ENCODE assay signal across 8 mouse cellular contexts in genomic region chr1:170908341-170908740, GRCm38 (mm10). TPM values are rescaled to one million over a fixed set of nuclear protein-coding genes. Genes with fewer than 3 reads are reported as not detected.
DNase-seq lines count a peak whose midpoint lies in the region; ATAC-seq and TF ChIP-seq lines count a peak whose summit lies in the region.

No protein-coding gene starts in this region.

- TF ChIP-seq POLR2A in kidney, adult 2 months (IDR thresholded peaks at IDR 0.05; ENCODE audit: low read depth, low read length), result no peak
- no peak for TF ChIP-seq POLR2A in brain, embryonic 14.5 days (IDR thresholded peaks at IDR 0.05; ENCODE audit: borderline replicate concordance, extremely low read depth, insufficient read depth, insufficient read length, poor library complexity, severe bottlenecking)

- no peak overlapping the region for H3K27ac ChIP-seq in kidney, adult 2 months (ENCODE audit: insufficient read depth, low read depth, low read length)
- H3K27ac ChIP-seq in forebrain, embryonic 11.5 days (ENCODE audit: low read depth, low read length), result no peak overlapping the region
- H3K27ac ChIP-seq in liver, embryonic 13.5 days, result no peak overlapping the region
- H3K27ac ChIP-seq in stomach, embryonic 15.5 days, result no peak overlapping the region

- H3K4me1 ChIP-seq in kidney, adult 2 months (ENCODE audit: control insufficient read depth, insufficient read depth, low read length), result peaks cover 3% of the 10 kb centered on the region; the same call in 1 of the 2 replicates
- H3K4me1 ChIP-seq in forebrain, embryonic 11.5 days (replicated peaks; ENCODE audit: control insufficient read depth, insufficient read depth, low read length), result peaks cover 2% of the 10 kb centered on the region; the same call in 1 of the 2 replicates
- H3K4me1 ChIP-seq in liver, embryonic 13.5 days (replicated peaks), result peaks cover 14% of the 10 kb centered on the region
- H3K4me1 ChIP-seq in stomach, embryonic 15.5 days, result peaks cover 16% of the 10 kb centered on the region

- peak; percentile 71 for ATAC-seq in forebrain, embryonic 11.5 days (replicated peaks; ENCODE audit: low FRiP score)
- ATAC-seq in liver, embryonic 13.5 days (ENCODE audit: low read depth), result no peak
- no peak for ATAC-seq in stomach, embryonic 15.5 days (ENCODE audit: insufficient read depth, low FRiP score, low read depth)

- no peak for TF ChIP-seq CTCF in kidney, adult 2 months (conservative IDR thresholded peaks at IDR 0.05; ENCODE audit: insufficient read depth, insufficient read length, low read depth, low read length)
- TF ChIP-seq CTCF in brain, embryonic 14.5 days (IDR thresholded peaks at IDR 0.05; ENCODE audit: borderline replicate concordance, extremely low read depth, insufficient read depth, insufficient read length), result no peak

- no peaks in the 10 kb centered on the region for H3K36me3 ChIP-seq in kidney, adult 2 months (ENCODE audit: control insufficient read depth, insufficient read depth, low read length)
- H3K36me3 ChIP-seq in forebrain, embryonic 11.5 days (ENCODE audit: control insufficient read depth, insufficient read depth, low read length), result no peaks in the 10 kb centered on the region
- H3K36me3 ChIP-seq in liver, embryonic 13.5 days, result no peaks in the 10 kb centered on the region
- H3K36me3 ChIP-seq in stomach, embryonic 15.5 days, result no peaks in the 10 kb centered on the region

- 5% methylated on average over 21 of the region's 21 CpGs for WGBS in kidney, adult 2 months
- 4% methylated on average over 21 of the region's 21 CpGs for WGBS in forebrain, embryonic 11.5 days
- WGBS in liver, embryonic 13.5 days (ENCODE audit: insufficient replicate concordance), result 11% methylated on average over 21 of the region's 21 CpGs
- 4% methylated on average over 21 of the region's 21 CpGs for WGBS in stomach, embryonic 15.5 days

- no peak overlapping the region; the same call in 1 of the 2 replicates for H3K9ac ChIP-seq in forebrain, embryonic 11.5 days (ENCODE audit: low read length)
- H3K9ac ChIP-seq in liver, embryonic 13.5 days, result no peak overlapping the region
- no peak overlapping the region for H3K9ac ChIP-seq in stomach, embryonic 15.5 days

- H3K9me3 ChIP-seq in forebrain, embryonic 11.5 days (ENCODE audit: control insufficient read depth, low read length), result no peaks in the 10 kb centered on the region
- no peaks in the 10 kb centered on the region for H3K9me3 ChIP-seq in liver, embryonic 13.5 days (replicated peaks)
- H3K9me3 ChIP-seq in stomach, embryonic 15.5 days, result no peaks in the 10 kb centered on the region

- peak overlapping the region; percentile 92 for H3K4me2 ChIP-seq in forebrain, embryonic 11.5 days (ENCODE audit: low read depth, low read length, severe bottlenecking)
- peak overlapping the region; percentile 63 for H3K4me2 ChIP-seq in liver, embryonic 13.5 days
- H3K4me2 ChIP-seq in stomach, embryonic 15.5 days, result peak overlapping the region; percentile 78

- H3K4me3 ChIP-seq in kidney, adult 2 months (ENCODE audit: insufficient read depth, low read depth, low read length), result peak overlapping the region; percentile 32; the same call in 1 of the 2 replicates
- H3K4me3 ChIP-seq in forebrain, embryonic 11.5 days (ENCODE audit: low read depth, low read length), result peak overlapping the region; percentile 52
- peak overlapping the region; percentile 48 for H3K4me3 ChIP-seq in liver, embryonic 13.5 days (replicated peaks)
- peak overlapping the region; percentile 37 for H3K4me3 ChIP-seq in stomach, embryonic 15.5 days (replicated peaks)

- peaks cover 2% of the 10 kb centered on the region for H3K27me3 ChIP-seq in kidney, adult 2 months (replicated peaks; ENCODE audit: control insufficient read depth, insufficient read depth, low read length)
- H3K27me3 ChIP-seq in forebrain, embryonic 11.5 days (ENCODE audit: control insufficient read depth, insufficient read depth, low read length), result peaks cover 28% of the 10 kb centered on the region
- peaks cover 64% of the 10 kb centered on the region for H3K27me3 ChIP-seq in liver, embryonic 13.5 days
- H3K27me3 ChIP-seq in stomach, embryonic 15.5 days (replicated peaks), result peaks cover 26% of the 10 kb centered on the region

- DNase-seq in kidney, adult 2 months, result no peak
- DNase-seq in kidney, adult 8-10 months, result no peak
- DNase-seq in brain, embryonic 14.5 days (ENCODE audit: low read depth), result peak; percentile 29
- peak; percentile 61 for DNase-seq in forebrain, embryonic 11.5 days (ENCODE audit: low spot score)
- DNase-seq in liver, embryonic 13.5 days, result no peak
- DNase-seq in right cerebral cortex, postnatal 14 days, result no peak
- no peak for DNase-seq in Muller cell, postnatal 12 days (ENCODE audit: inconsistent ontology term)

RNA-seq across cellular contexts. Expression of gene Fcrlb, which starts 4.4 kb away (rescaled TPM):
- 0.31 and 0.54 TPM in 2 replicates for polyA plus RNA-seq in kidney, adult 2 months (2012; rRNA removed)
- 0.37 and 0.44 TPM in 2 replicates for polyA plus RNA-seq in brain, embryonic 14.5 days (2012; rRNA removed)
- not detected in 2 replicates for polyA plus RNA-seq in forebrain, embryonic 11.5 days (2014; fragmentation: Nextera tagmentation; extraction: Ambion mirVana)
- polyA plus RNA-seq in liver, embryonic 13.5 days (2015; fragmentation: Nextera tagmentation; extraction: Ambion mirVana), result not detected in 2 replicates
- polyA plus RNA-seq in stomach, embryonic 15.5 days (2015; fragmentation: Nextera tagmentation; extraction: Ambion mirVana), result 0.17 TPM in 1 of 2 replicates, not detected in the other

RNA-seq across cellular contexts. Expression of gene Fcrla, which starts 19.0 kb away (rescaled TPM):
- 0.71 and 6.4 TPM in 2 replicates for polyA plus RNA-seq in kidney, adult 2 months (2012; rRNA removed)
- not detected in 2 replicates for polyA plus RNA-seq in brain, embryonic 14.5 days (2012; rRNA removed)
- not detected in 2 replicates for polyA plus RNA-seq in forebrain, embryonic 11.5 days (2014; fragmentation: Nextera tagmentation; extraction: Ambion mirVana)
- 0.24 and 0.36 TPM in 2 replicates for polyA plus RNA-seq in liver, embryonic 13.5 days (2015; fragmentation: Nextera tagmentation; extraction: Ambion mirVana)
- 0.21 and 0.23 TPM in 2 replicates for polyA plus RNA-seq in stomach, embryonic 15.5 days (2015; fragmentation: Nextera tagmentation; extraction: Ambion mirVana)

RNA-seq across cellular contexts. Expression of gene Dusp12, which starts 23.0 kb away (rescaled TPM):
- 13.8 and 18.8 TPM in 2 replicates for polyA plus RNA-seq in kidney, adult 2 months (2012; rRNA removed)
- polyA plus RNA-seq in brain, embryonic 14.5 days (2012; rRNA removed), result 41.5 and 43.8 TPM in 2 replicates
- polyA plus RNA-seq in forebrain, embryonic 11.5 days (2014; fragmentation: Nextera tagmentation; extraction: Ambion mirVana), result 28.7 and 29.3 TPM in 2 replicates
- polyA plus RNA-seq in liver, embryonic 13.5 days (2015; fragmentation: Nextera tagmentation; extraction: Ambion mirVana), result 23.8 TPM in 2 replicates
- polyA plus RNA-seq in stomach, embryonic 15.5 days (2015; fragmentation: Nextera tagmentation; extraction: Ambion mirVana), result 47.1 and 47.3 TPM in 2 replicates

RNA-seq across cellular contexts. Expression of gene Gm26620, which starts 23.5 kb away (rescaled TPM):
- 0.75 and 1.8 TPM in 2 replicates for polyA plus RNA-seq in kidney, adult 2 months (2012; rRNA removed)
- polyA plus RNA-seq in brain, embryonic 14.5 days (2012; rRNA removed), result 0.67 and 0.97 TPM in 2 replicates
- polyA plus RNA-seq in forebrain, embryonic 11.5 days (2014; fragmentation: Nextera tagmentation; extraction: Ambion mirVana), result 0.37 TPM in 1 of 2 replicates, not detected in the other
- polyA plus RNA-seq in liver, embryonic 13.5 days (2015; fragmentation: Nextera tagmentation; extraction: Ambion mirVana), result 0.24 and 0.44 TPM in 2 replicates
- 1.1 TPM in 2 replicates for polyA plus RNA-seq in stomach, embryonic 15.5 days (2015; fragmentation: Nextera tagmentation; extraction: Ambion mirVana)

RNA-seq across cellular contexts. Expression of gene Atf6, which starts 40.8 kb away (rescaled TPM):
- 15.4 and 16.4 TPM in 2 replicates for polyA plus RNA-seq in kidney, adult 2 months (2012; rRNA removed)
- 8.9 and 10.9 TPM in 2 replicates for polyA plus RNA-seq in brain, embryonic 14.5 days (2012; rRNA removed)
- polyA plus RNA-seq in forebrain, embryonic 11.5 days (2014; fragmentation: Nextera tagmentation; extraction: Ambion mirVana), result 8.9 and 9.8 TPM in 2 replicates
- polyA plus RNA-seq in liver, embryonic 13.5 days (2015; fragmentation: Nextera tagmentation; extraction: Ambion mirVana), result 6.1 and 7.9 TPM in 2 replicates
- polyA plus RNA-seq in stomach, embryonic 15.5 days (2015; fragmentation: Nextera tagmentation; extraction: Ambion mirVana), result 8.9 and 9.5 TPM in 2 replicates

Comparison
In these comparisons a context has a peak if more than half of its experiments do, and no peak if none do; other contexts are left out.
1. DNase-seq: peak in brain, embryonic 14.5 days (single experiment) and forebrain, embryonic 11.5 days (single experiment); none in kidney, adult 2 months (single experiment), kidney, adult 8-10 months (0 of 2), liver, embryonic 13.5 days (single experiment), right cerebral cortex, postnatal 14 days (single experiment) and Muller cell, postnatal 12 days (single experiment).
2. Peak in every context shown above with its lines, with median percentiles within 50 percentile points of each other: H3K4me3 ChIP-seq and H3K4me2 ChIP-seq.